Mouse (Mus musculus): Measurements from ENCODE around the gene Tspan10.
A peak's percentile ranks its signal among the peaks of the same experiment; 100 is the strongest.

DNA sequence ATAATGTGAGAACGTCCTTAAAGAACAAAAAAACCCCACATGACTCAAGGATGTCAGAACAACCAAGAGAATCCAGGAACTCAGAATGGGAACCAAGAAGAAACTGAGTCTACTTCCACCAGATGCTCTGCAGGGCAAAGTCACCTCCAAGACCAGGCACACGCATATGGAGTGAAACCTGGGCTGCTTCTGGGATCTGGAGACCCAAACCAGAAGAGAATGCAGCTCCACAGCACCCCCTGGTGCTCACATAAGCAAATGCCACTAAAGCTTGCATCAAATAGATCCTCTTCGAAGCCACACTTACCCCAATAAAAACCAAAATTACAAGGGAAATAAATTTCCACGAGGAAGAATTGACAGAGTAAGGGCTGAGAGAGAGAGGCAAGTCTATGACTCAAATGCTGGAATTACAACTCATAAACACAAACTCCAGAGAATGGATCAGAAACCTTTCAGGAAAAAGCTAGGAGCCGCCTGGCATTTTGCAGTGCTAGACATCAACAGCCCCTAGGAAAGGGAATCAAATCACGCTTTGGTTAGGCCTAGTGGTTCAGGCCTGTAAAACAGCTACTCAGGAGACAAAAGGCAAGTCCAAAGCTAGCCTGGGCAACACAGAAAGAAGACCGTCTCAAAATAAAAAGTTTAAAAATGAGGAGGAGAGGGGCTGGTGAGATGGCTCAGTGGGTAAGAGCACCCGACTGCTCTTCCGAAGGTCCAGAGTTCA is 18.7 kb upstream of the Tspan10 start:
- TF ChIP-seq CTCF (IDR thresholded peaks at IDR 0.05), result peak; percentile 74
- TF ChIP-seq EP300 (IDR thresholded peaks at IDR 0.05), result no peak
